Mouse (Mus musculus) liver, embryonic 15.5 days (tissue): ENCODE results near the gene Rln3. TPM values are rescaled to one million over a fixed set of nuclear protein-coding genes. Genes with fewer than 3 reads are reported as not detected.

Experiments
- ATAC-seq: fragments of 200-750 bp; cut with Nextera tagmentation; 2 replicates; pipeline ENCODE4 v1.8.0; 2017; ENCODE audit warnings: moderate number of reproducible peaks, mild to moderate bottlenecking, moderate library complexity; ENCODE audit not compliant: insufficient read depth
- H3K27ac ChIP-seq: fragments of 300-500 bp; sonication (generic); replicated peaks from 2 replicates; pipeline ENCODE4 v1.5.1; 2015; ENCODE audit warnings: mild to moderate bottlenecking, inconsistent platforms
- H3K27me3 ChIP-seq: fragments of 300-500 bp; sonication (generic); 2 replicates; pipeline ENCODE4 v1.6.1; 2015; ENCODE audit warnings: mild to moderate bottlenecking, inconsistent platforms
- H3K36me3 ChIP-seq: fragments of 300-500 bp; sonication (generic); replicated peaks from 2 replicates; pipeline ENCODE4 v1.6.1; 2015; ENCODE audit warnings: moderate library complexity, mild to moderate bottlenecking, inconsistent platforms
- H3K4me1 ChIP-seq: fragments of 300-500 bp; sonication (generic); replicated peaks from 2 replicates; pipeline ENCODE4 v1.6.1; 2015; ENCODE audit warnings: inconsistent platforms
- H3K4me2 ChIP-seq: fragments of 300-500 bp; sonication (generic); 2 replicates; pipeline ENCODE4 v1.6.1; 2015; ENCODE audit warnings: moderate library complexity, mild to moderate bottlenecking, inconsistent platforms
- H3K4me3 ChIP-seq: fragments of 300-500 bp; sonication (generic); replicated peaks from 2 replicates; pipeline ENCODE4 v1.5.1; 2015; ENCODE audit warnings: mild to moderate bottlenecking, inconsistent platforms
- H3K9ac ChIP-seq: fragments of 300-500 bp; sonication (generic); 2 replicates; pipeline ENCODE4 v1.6.1; 2015; ENCODE audit warnings: moderate library complexity, mild to moderate bottlenecking, inconsistent platforms
- H3K9me3 ChIP-seq: fragments of 300-500 bp; sonication (generic); replicated peaks from 2 replicates; pipeline ENCODE4 v1.6.1; 2016; ENCODE audit warnings: inconsistent platforms
- WGBS: fragments of 180-500 bp; shearing (Covaris S2); methylation state at CpG from one replicate; pipeline ENCODE4 v1.1.7; 2015; ENCODE audit warnings: mixed read lengths; ENCODE audit not compliant: insufficient replicate concordance; 5-methylcytosine and 5-hydroxymethylcytosine counted together
- polyA plus RNA-seq: library from polyadenylated mRNA; unstranded; fragments of >200 nt; fragmentation: Nextera tagmentation; extraction: Ambion mirVana; gene quantifications from 2 replicates; pipeline ENCODE4 v1.2.1, GENCODE M21; 2015

Rln3 gene
- polyA plus RNA-seq, result 0.15 TPM in 1 of 2 replicates, not detected in the other

DNA sequence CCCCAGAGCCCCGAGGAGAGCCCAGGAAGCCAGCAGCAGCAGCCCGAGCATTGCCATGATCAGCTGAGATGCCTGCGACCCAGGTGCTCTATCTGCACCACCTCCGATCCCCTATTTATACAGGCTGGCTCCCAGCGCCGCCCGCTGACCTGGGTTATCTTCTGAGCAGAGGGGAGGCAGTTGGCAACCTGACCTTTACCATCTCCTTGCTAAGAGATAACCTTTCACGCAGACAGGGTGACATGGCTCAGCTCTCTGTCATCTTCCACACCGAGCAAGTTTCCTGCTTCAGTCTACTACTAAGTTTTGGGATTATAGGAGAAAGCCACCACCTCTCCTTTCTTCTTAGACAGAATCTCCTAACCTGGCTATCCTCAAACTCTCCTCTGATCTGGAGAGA, at the start of gene Rln3:
Rln3 (minus strand) TSS at position 101 of the 400 bp plus-strand sequence.
- WGBS, result 8% methylated on average over 9 of the region's 9 CpGs
- H3K9ac ChIP-seq, result no peak within 1 kb of the TSS
- no peak within 1 kb of the TSS for H3K4me3 ChIP-seq

DNA sequence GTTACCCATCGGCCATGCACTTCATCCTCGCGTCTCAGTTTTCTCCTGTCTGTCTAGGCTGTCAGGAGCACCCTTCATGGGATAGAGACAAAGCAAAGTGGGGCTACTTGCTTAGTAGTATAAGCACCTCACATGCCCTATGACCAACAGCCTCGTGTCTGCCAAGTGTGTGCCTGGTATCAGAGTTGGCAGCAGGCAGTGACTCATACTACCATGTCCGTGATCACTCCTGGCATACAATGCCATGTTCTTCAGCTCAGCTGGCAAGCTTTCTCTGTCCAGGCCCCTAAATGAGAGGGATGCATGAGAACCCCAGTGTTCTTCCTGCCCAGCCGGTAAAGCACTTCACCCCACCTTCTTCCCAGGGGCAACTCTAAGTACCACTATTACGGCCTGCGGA, 45.8 kb upstream of the Rln3 start:
- Histone ChIP-seq H3K27ac (no peak overlapping the region), H3K36me3 (peaks cover 67% of the 10 kb centered on the region), H3K4me1 (no peaks in the 10 kb centered on the region), H3K4me2 (no peak overlapping the region), H3K9ac (no peak overlapping the region), H3K27me3 (no peaks in the 10 kb centered on the region), H3K4me3 (no peak overlapping the region), H3K9me3 (no peaks in the 10 kb centered on the region)
- ATAC-seq, result no peak
- WGBS, result 81% methylated on average over 8 of the region's 8 CpGs

More for the DNA sequence above, at the start of gene Rln3:
- Histone ChIP-seq H3K4me1 (peaks cover 13% of the 10 kb centered on the region), H3K27me3 (peaks cover 73% of the 10 kb centered on the region), H3K9me3 (no peaks in the 10 kb centered on the region), H3K4me2 (no peak within 1 kb of the TSS), H3K36me3 (no peaks in the 10 kb centered on the region), H3K27ac (no peak within 1 kb of the TSS)
- ATAC-seq, result no peak

DNA sequence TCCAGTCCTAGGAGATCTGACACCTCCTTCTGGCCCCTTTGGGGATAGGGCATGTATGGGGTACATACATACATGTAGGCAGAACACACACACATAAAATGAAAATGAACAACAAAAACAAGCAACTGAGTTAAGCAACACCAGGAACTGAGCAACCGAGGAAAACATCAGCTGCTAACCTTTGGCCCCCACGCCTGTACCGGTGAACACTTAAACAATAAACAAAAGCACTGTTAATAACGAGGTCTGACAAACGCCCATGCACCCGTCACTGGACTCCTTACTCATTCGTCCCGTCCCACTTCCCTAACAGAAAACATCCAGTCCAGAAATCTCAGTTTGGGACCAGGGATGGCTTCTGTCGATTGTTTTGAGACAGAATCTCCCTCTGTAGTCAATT, 44.5 kb upstream of the Rln3 start:
- Histone ChIP-seq H3K36me3 (peaks cover 56% of the 10 kb centered on the region), H3K4me3 (no peak overlapping the region), H3K27me3 (no peaks in the 10 kb centered on the region), H3K9ac (no peak overlapping the region), H3K27ac (no peak overlapping the region), H3K9me3 (no peaks in the 10 kb centered on the region), H3K4me2 (no peak overlapping the region), H3K4me1 (no peaks in the 10 kb centered on the region)
- no peak for ATAC-seq
- WGBS, result 73% methylated on average over 9 of the region's 9 CpGs

DNA sequence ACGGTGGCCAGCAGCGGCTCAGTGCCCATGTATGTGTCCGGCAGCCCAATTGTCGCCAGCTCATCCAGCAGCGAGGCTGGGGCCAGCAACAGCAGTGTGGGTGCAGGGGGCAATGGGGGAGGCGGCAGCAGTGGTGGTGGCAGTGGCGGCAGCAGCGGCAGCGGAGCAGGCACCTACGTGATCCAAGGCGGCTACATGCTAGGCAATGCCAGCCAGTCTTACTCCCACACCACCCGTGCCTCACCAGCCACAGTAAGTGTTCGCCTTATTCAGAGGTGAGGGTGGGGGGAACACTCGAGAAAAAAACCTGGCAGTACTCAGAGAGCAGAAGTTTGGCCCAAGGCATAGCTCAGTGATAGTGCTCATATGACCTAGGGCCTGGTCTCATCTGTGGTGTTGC, 43.0 kb upstream of the Rln3 start:
- H3K9me3 ChIP-seq, result no peaks in the 10 kb centered on the region
- ATAC-seq, result no peak
- no peak overlapping the region for H3K27ac ChIP-seq
- H3K36me3 ChIP-seq, result peaks cover 55% of the 10 kb centered on the region
- WGBS, result 84% methylated on average over 14 of the region's 14 CpGs
- H3K27me3 ChIP-seq, result no peaks in the 10 kb centered on the region
- no peak overlapping the region for H3K9ac ChIP-seq
- no peak overlapping the region for H3K4me2 ChIP-seq
- no peak overlapping the region for H3K4me3 ChIP-seq
- H3K4me1 ChIP-seq, result no peaks in the 10 kb centered on the region

DNA sequence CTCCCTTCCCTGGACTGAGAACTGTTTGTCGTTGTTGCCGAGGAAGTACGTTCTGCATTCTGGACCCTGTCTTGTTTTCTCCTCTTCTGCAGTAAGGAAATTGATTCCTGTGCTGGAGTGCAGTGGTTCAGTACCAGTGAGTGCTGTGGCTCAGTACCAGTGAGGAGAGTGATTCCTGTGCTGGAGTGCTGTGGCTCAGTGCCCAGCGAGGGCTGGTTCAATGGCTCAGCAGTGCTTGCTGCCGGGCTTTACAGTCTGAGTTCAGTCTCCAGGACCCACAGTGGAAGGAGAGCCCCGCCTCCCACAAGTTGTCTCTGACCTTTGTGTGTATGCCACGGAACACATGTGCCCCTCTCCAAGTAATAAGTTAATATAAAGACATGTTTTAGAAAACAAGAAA, 42.4 kb upstream of the Rln3 start:
- Histone ChIP-seq H3K4me1 (peaks cover 6% of the 10 kb centered on the region; the same call in 1 of the 2 replicates), H3K9me3 (no peaks in the 10 kb centered on the region), H3K4me2 (no peak overlapping the region), H3K9ac (no peak overlapping the region), H3K27me3 (no peaks in the 10 kb centered on the region), H3K4me3 (no peak overlapping the region), H3K36me3 (peaks cover 55% of the 10 kb centered on the region), H3K27ac (no peak overlapping the region)
- WGBS, result 88% methylated on average over 7 of the region's 7 CpGs
- no peak for ATAC-seq

DNA sequence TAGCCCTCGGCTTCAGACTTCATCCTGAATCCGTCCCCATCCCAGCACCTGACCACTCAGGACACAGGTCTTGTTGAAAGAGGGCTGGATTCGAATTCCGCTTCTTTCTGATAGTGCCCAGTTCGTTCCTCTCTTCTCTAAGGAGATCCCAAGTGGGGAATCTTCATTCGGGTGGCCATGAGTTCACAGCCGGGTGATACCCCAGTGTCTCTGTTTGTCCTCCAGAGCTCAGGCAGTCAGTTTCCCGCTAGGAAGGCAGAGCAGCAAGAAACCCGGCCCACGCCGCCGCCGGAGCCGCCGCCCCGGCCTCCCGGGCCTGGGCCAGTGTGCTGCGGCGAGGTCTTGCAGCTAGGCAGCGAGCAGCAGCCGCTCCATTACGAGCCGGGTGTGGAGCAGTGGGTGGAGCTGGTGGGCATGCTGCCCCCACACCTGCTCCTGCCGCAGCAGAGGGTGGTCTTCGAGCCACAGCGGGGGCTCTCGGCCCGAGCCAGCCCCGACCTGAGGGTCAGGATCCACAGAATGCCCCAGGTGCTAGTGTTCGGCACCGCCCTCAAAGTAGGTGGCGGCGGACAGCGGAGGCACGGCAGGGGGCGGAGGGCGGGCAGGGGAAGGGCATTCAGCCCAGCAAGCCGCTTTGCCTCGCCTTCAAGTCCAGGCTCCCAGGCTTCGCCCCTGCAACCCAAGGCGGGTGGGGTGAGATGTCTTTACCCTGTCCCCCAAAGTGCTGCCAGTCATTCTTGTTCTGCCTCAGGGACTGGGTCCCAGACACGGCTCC, 39.7 kb upstream of the Rln3 start:
- H3K9ac ChIP-seq, result no peak overlapping the region
- peaks cover 9% of the 10 kb centered on the region; the same call in 1 of the 2 replicates for H3K4me1 ChIP-seq
- H3K4me3 ChIP-seq, result no peak overlapping the region
- no peak overlapping the region for H3K4me2 ChIP-seq
- H3K27me3 ChIP-seq, result no peaks in the 10 kb centered on the region
- ATAC-seq, result no peak
- H3K36me3 ChIP-seq, result peaks cover 67% of the 10 kb centered on the region
- WGBS, result 81% methylated on average over 42 of the region's 42 CpGs
- H3K27ac ChIP-seq, result no peak overlapping the region
- H3K9me3 ChIP-seq, result no peaks in the 10 kb centered on the region

DNA sequence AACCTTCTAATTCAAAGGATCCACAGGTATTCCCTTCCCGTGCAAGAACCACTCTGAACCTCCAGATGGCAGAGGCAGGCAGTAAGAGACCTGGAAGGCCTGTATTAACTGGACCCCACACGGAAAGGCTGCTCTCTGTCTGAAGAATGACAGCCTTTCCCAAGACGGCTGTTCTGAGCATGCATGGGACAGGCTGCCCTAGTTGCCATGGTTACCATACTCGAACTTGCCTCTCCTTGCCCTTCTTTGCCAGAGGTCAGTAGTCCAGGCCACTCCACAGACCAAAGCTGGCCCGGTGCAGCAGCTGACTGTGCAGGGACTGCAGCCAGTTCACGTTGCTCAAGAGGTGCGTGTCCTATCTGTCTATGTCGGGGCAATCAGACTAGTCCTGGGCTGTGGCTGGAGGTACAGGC, 39.0 kb upstream of the Rln3 start:
- Histone ChIP-seq H3K4me2 (no peak overlapping the region), H3K9ac (no peak overlapping the region), H3K27ac (no peak overlapping the region), H3K36me3 (peaks cover 60% of the 10 kb centered on the region), H3K4me3 (no peak overlapping the region), H3K9me3 (no peaks in the 10 kb centered on the region), H3K4me1 (peaks cover 9% of the 10 kb centered on the region; the same call in 1 of the 2 replicates), H3K27me3 (no peaks in the 10 kb centered on the region)
- peak; percentile 66 for ATAC-seq
- 62% methylated on average over 8 of the region's 8 CpGs for WGBS

DNA sequence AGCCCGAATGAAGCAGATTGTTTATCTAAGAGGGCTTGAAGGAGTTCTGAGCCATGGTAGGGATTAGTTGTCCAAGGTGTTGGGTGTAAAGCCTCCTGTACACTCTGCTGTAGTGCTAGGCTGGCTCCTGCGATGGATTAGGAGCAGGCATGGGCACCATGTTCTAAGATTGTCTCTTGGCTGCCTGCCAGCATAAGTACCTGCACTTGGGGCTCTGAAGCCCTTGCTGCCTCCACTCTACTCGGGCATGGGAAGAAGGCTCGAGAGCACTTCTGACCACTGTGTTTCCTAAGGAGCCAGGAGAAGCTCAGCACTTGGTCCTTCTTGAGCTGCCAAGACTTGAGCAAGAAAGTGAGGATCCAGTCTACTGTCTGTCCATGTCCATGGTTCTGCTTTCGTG, 34.4 kb upstream of the Rln3 start:
- Histone ChIP-seq H3K4me2 (no peak overlapping the region), H3K9ac (no peak overlapping the region), H3K27ac (no peak overlapping the region), H3K4me1 (peaks cover 13% of the 10 kb centered on the region; the same call in 1 of the 2 replicates), H3K9me3 (no peaks in the 10 kb centered on the region), H3K4me3 (no peak overlapping the region), H3K36me3 (peaks cover 43% of the 10 kb centered on the region), H3K27me3 (no peaks in the 10 kb centered on the region)
- ATAC-seq, result no peak
- 63% methylated on average over 5 of the region's 5 CpGs for WGBS

DNA sequence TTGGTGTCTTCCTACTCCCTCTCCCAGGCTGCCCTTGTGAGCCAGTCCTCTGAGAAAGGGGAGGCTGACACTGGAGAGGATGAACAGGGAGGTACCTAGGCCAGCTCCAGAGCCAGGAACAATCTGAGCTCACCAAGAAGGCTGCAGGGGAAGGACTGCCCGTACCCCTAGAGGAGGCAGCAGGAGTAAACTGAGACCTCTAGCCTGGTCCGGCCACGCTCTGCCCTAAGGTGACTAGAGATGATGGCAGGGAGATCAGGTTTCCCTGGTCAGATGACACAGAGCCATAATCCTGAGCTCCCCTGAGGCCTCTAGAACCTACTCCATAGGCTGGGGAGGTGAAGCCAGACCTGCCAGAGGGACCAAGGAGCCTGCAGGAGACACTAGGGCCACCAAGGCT, 32.0 kb upstream of the Rln3 start:
- 85% methylated on average over 3 of the region's 3 CpGs for WGBS
- Histone ChIP-seq H3K9ac (no peak overlapping the region), H3K4me3 (no peak overlapping the region), H3K27ac (no peak overlapping the region), H3K9me3 (no peaks in the 10 kb centered on the region), H3K27me3 (no peaks in the 10 kb centered on the region), H3K36me3 (peaks cover 20% of the 10 kb centered on the region), H3K4me2 (no peak overlapping the region), H3K4me1 (0 out of 2 replicates have a peak, but pooled peaks cover 7% of the 10 kb centered on the region)
- no peak for ATAC-seq

DNA sequence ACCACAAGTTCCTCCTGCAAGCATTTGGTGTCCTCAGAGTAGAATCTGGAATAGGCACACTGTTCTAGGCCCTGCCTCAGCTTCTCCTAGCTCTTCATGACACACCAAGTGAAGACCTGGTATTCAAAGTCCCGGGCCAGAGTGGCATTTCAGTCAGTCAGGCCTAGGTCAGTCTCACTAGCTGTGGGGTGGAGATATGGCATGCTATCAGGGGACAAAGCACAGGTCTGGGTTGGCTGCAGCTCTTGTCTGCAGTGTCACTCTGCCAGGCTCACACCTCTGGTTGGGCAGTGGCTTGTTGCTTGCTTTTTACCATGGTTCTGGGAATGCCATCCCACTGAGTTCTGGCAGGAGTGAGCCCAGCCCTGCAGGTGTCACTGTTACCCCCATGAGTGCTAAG, 31.6 kb upstream of the Rln3 start:
- H3K4me2 ChIP-seq, result no peak overlapping the region
- H3K9ac ChIP-seq, result no peak overlapping the region
- H3K36me3 ChIP-seq, result peaks cover 19% of the 10 kb centered on the region
- no peak overlapping the region for H3K27ac ChIP-seq
- H3K9me3 ChIP-seq, result no peaks in the 10 kb centered on the region
- no peak overlapping the region for H3K4me3 ChIP-seq
- ATAC-seq, result no peak
- H3K27me3 ChIP-seq, result no peaks in the 10 kb centered on the region
- peaks cover 11% of the 10 kb centered on the region; the same call in 1 of the 2 replicates for H3K4me1 ChIP-seq
- 41% methylated on average over 1 of the region's 1 CpGs for WGBS

DNA sequence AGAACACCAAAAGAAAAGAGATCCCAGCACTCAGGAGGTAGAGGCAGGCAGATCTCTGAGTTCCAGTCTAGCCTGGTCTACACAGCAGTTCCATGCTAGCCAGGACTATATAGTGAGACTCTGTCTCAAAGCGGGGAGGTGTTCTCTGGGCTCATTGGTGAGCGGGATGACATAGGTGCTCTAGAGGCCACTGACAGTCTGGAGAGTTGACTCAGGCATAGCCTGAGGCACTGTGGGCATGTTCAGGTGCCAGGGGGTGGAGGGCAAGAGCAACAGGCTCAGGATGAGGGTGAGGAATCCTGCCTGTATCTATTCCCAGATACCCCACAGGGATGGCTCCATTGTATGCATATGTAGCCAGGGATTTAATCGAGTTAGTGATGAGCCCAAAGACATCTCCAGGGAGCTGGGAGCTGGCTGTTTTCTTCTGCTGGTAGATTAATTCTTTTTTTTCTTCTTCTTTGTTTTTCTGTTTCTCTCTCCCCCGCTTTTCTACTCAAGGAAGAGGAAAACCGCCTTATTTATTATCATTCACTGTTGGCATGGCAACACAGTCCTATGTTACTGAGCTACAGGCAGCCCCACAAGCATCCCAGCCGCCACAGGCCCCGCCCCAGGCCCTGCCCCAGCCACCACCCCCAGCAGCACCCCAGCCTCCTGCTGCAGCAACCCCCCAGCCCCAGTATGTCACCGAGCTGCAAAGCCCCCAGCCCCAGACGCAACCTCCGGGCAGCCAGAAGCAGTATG, 28.6 kb upstream of the Rln3 start:
- Histone ChIP-seq H3K4me1 (peaks cover 40% of the 10 kb centered on the region), H3K9me3 (no peaks in the 10 kb centered on the region), H3K36me3 (no peaks in the 10 kb centered on the region), H3K9ac (no peak overlapping the region), H3K27me3 (no peaks in the 10 kb centered on the region), H3K4me2 (no peak overlapping the region), H3K27ac (no peak overlapping the region), H3K4me3 (no peak overlapping the region)
- WGBS, result 65% methylated on average over 10 of the region's 10 CpGs
- no peak for ATAC-seq
